Mouse (Mus musculus): Measurements from ENCODE around the gene Cfap77.

DNA sequence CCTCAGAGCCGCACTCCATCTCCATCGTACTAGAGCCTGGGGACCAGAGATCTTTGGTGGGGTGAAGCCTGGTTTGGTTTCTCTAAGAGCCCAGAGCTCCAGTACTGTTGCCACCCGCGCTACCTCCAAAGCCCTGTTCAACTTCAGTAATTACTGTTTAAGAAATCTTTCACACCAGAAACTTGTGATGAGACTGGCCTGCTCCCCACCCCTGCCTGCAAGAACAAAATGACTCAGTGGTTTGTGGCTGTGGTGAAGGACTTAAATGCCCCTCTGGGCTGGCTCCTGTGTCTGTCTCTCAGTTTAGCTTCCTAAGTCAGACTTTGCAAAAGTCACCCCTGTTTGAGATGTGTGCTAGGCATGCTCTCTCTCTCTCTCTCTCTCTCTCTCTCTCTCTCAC, 141.9 kb downstream of the Cfap77 start:
- no peak for TF ChIP-seq CTCF (IDR thresholded peaks at IDR 0.05; ENCODE audit: extremely low read depth, insufficient read length, insufficient replicate concordance, low read depth, low read length)
- TF ChIP-seq POLR2A (IDR thresholded peaks at IDR 0.05; ENCODE audit: low read depth, low read length) = no peak

Data from small intestine, adult 2 months (tissue).